Mouse (Mus musculus): ENCODE results near the gene BC016579. TPM values are rescaled to one million over a fixed set of nuclear protein-coding genes. Genes with fewer than 3 reads are reported as not detected.

The BC016579 gene
- total RNA-seq, 4 experiments from 2014 or later: 0.14 to 0.65 (median 0.35) TPM

GRCm38 (mm10) chr16:45641301-45641700 lies 12.6 kb downstream of the BC016579 start:
- DNase-seq: peak; percentile 10

- no peak for DNase-seq
These were observed 13.7 kb downstream of the BC016579 start for GRCm38 (mm10) chr16:45640070-45640762.

DNA sequence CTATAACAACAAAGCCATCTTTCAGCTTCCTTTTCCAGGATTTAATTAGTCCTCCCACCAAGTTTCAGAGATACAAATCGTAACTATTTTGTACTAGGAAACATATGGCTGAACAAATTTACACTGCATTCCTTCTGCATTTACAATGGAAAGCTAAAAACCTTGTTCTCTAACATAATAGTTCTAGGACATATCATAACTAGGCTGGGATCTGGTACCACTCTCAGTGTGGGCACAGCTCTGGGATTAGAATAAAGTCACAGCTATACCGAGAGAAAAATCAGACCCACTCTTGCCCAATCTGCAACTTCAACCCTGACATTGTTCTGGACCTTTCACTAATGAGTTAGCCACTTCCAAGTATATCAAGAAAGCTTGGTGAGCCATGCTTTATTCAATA lies 18.0 kb downstream of the BC016579 start:
- DNase-seq: no peak

DNA sequence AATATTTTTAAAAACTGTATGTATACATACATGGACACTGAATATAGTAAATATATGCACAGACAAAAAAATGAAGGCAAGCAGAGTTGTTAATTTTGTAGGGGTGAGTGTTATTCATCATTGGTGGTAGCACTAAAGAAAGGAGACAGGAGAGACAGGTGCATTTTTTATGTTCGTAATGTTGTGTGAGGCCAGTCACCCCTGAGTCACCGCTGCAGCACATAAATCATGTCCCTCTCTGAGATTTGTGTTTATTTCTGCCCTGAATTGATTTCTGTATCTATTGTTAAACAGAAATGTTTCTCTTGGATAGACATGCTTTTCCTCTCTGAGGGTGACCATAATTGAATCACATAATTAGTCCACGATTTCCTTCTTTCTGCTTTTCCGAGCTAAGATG lies 21.4 kb downstream of the BC016579 start:
- no peak for DNase-seq

- peak; percentile 31 for DNase-seq
These were observed 23.4 kb downstream of the BC016579 start for GRCm38 (mm10) chr16:45630347-45630960.

DNA sequence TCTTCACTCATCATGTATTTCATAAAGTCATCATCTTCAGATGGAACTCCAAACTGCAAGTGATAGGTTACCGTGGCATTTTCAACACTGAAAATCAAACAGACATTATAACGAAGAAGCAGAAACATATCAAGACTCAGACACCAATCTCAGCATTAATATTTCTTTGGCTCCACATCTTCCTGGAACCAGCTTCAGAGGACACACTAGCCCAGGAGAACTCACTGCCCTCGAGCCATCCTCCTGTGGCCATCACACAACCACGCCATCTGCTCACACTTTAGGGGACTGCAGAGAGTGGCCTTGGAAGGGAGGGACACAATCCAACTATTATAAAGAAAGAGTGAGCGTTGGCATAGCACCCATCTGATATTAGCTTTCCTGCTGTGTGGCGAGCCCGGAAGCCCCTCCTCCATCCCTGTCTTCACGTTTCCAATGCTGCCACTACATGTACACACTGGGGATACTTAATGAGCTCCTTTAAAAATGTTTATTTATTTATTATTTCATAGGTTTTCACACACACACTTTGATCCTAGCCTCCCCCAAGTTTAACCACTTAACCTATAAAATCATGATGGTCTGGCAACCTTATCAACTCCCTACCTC lies 24.3 kb downstream of the BC016579 start:
- DNase-seq: no peak

DNA sequence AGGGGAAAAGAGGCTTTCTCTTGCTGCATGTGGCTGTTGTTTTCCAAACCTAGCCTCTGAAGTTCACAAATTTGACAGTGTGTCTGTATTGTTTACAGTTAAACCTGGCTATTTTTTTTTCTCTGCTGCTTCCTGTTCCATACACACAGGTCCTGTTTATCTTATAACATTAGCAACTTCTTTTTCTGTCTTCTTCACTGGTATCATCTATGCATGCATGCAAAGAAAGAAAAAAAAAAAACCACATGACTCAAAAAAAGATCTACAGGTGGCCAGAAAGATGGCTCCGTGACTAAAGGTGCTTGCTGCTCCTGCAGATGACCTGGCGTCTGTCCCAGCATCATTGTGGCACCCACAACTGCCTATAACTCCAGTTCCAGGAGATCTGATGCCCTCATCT lies 28.5 kb downstream of the BC016579 start:
- DNase-seq: no peak

- DNase-seq: no peak
These were observed 29.1 kb downstream of the BC016579 start for GRCm38 (mm10) chr16:45624791-45625190.

- no peak for DNase-seq
These were observed 30.6 kb downstream of the BC016579 start for GRCm38 (mm10) chr16:45623230-45623629.

GRCm38 (mm10) chr16:45619751-45620375 lies 34.0 kb downstream of the BC016579 start:
- no peak for DNase-seq

DNA sequence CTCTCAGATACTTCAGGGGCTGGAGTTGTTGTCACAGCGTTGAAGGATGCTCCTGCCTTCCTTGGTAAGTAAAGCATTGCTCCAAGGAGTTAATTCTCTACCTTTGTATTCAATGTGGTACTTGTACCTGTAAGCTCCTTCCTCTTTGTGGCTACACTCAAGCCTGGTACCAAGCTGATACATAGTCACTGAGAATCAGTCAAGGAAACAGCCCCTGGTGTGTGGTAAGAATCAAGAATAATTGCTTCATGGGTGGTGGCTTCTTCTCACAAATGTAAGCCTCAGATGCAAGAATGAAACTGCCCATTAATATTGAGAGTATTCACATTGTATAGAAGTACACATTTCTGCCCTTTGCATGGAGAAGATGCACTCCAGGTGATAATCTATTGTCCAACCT lies 37.9 kb downstream of the BC016579 start:
- no peak for DNase-seq

DNA sequence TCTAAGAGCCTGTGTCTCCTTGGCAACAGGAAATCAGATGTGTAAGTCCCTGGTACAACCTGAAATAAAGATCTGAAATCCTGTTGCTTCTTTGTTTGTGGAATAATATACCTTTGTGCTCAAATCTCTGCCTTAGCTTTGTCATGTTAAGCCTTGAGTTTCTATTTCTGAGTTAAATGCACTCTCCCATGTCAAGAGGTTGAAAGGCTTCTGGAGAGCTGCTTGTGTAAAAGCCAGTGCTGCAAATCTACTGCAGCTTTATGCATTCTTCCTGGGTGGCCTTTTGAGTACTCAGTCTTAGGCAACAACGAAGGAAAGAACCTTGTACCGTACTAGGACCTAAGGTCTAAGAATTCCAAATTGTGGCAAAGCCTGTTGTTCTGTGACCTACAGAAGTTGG lies 40.6 kb downstream of the BC016579 start:
- DNase-seq: no peak

- DNase-seq: no peak
These were observed 43.6 kb downstream of the BC016579 start, which contains the start of gene Gcsam for GRCm38 (mm10) chr16:45610267-45610666. Gene Gcsam (plus strand): TSS chr16:45610380.

DNA sequence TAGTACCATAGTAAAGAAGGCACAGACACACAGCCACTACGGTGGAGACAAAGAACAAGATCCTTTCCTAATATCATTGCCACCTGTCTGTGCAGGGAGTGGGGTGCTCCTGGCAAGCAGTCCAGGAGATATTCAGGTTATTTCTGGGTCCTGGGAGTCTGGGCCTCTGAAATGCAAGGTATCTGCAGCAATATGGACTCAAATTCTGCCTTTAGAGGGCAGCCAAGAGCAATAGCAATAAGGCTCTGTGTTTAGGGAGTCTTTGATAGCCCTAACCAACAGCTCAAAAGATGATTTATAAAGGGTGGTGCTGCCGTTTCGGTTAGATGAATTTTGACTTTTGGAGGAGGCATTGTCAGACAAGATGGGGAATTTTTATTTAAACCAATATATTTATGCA lies 44.6 kb downstream of the BC016579 start:
- DNase-seq: no peak

DNA sequence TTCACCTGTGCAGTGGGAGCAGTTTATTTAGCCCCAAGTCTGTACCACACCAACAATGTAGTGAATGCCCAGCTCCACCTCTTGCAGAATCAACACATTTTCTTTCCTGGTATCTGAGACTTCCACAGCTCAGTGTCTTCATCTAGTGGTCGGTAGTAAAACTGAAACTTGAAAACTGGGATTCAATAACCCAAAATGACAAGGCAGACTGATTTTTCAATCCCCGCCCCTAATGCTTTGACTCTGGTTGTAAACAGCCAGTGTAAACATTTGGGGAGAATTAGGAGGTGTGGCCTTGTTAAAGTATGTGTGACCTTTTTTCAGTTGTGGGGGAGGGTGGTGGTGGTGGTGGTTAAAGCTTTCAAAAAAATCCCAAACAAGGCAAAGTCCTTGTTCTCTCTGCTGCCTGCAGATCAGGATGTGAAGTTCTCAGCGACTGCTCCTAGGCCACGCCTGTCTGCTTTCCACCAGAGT lies 45.4 kb downstream of the BC016579 start:
- no peak for DNase-seq

DNA sequence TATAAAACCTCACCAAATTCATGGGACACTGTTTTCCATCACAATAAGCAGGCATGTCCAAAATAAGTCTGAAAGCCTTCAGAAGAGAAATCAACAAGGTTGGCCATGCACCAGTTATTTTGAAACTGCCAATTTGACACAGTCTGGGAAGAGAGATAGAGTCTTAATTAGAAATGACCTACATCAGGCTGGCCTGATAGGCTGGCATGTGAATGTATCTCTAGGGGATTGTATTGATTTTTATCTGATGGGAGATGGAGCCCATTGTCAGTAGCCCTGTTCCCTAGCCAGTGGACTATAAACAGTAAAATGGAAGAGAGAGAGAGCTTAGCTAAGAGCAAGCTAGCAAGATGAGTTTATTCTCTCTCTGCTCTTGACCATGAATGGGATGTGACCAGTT lies 58.4 kb downstream of the BC016579 start:
- no peak for DNase-seq

- no peak for DNase-seq
These were observed 60.2 kb downstream of the BC016579 start for GRCm38 (mm10) chr16:45593656-45594055.

GRCm38 (mm10) chr16:45582512-45582911 lies 71.4 kb downstream of the BC016579 start:
- DNase-seq: no peak

DNA sequence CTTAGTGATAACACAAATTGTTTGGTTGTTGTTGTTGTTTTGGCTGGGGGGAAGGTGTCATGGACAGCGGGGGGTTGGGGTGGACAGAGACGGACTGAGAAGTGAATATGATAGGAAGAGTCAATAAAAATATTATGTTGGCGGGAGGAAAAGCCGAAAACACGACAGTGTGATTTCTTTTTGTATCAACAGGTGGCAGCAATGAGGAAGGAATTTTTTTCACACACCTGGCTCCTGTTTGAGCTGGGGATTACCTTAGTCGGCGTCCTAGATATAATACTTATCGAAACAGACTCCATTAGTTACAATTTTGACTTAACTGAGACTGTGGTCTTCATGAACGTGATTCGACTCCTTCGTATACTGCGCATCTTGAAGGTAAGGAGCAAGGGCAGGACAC lies 74.0 kb downstream of the BC016579 start:
- DNase-seq: no peak
